ENCODE assay signal across 9 mouse cellular contexts in genomic region chr6:55677326-55677725, GRCm38 (mm10). TPM values are rescaled to one million over a fixed set of nuclear protein-coding genes. Genes with fewer than 3 reads are reported as not detected.
DNase-seq lines count a peak whose midpoint lies in the region; ATAC-seq lines count a peak whose summit lies in the region.
"Had no signal": no experiment of that assay in that cellular context is flagged by ENCODE, and none has a peak within 500 bp of the region (broad histone marks: within the 10 kb centered on the region; RNA-seq: fewer than 3 reads in every experiment).

No protein-coding gene starts in this region.

- 0 out of 2 replicates have a peak, but pooled peaks cover 4% of the 10 kb centered on the region for H3K4me1 ChIP-seq in lung, embryonic 15.5 days
- no peaks in the 10 kb centered on the region for H3K4me1 ChIP-seq in intestine, embryonic 14.5 days (replicated peaks; ENCODE audit: control insufficient read depth, insufficient read depth, low read length)
- H3K4me1 ChIP-seq in neural tube, embryonic 15.5 days = peaks cover 18% of the 10 kb centered on the region

- ATAC-seq in lung, embryonic 15.5 days (ENCODE audit: borderline replicate concordance, extremely low read depth, low FRiP score, low TSS enrichment) = no peak
- ATAC-seq in intestine, embryonic 14.5 days (replicated peaks; ENCODE audit: low FRiP score, low TSS enrichment, low read depth) = no peak
- ATAC-seq in neural tube, embryonic 15.5 days (ENCODE audit: low FRiP score) = no peak

- peak; percentile 43 to 54 for DNase-seq in cerebellum, postnatal 10 days
- no peak for DNase-seq in cerebellum, postnatal 4 days (ENCODE audit: low spot score in 2 of 2)
- no peak for DNase-seq in lung, postnatal 25 days (ENCODE audit: low spot score)
- no peak for DNase-seq in intestine, embryonic 14.5 days (ENCODE audit: low spot score)
- DNase-seq in ovary, postnatal 10 days (ENCODE audit: low spot score) = no peak
- DNase-seq in kidney, postnatal 36 days = no peak
- DNase-seq: lung, postnatal 14 days had no signal

- no peaks in the 10 kb centered on the region for H3K9me3 ChIP-seq in lung, embryonic 15.5 days
- no peaks in the 10 kb centered on the region for H3K9me3 ChIP-seq in intestine, embryonic 14.5 days (ENCODE audit: control insufficient read depth, low read length)
- H3K9me3 ChIP-seq in neural tube, embryonic 15.5 days (replicated peaks) = no peaks in the 10 kb centered on the region

- H3K27ac ChIP-seq in lung, embryonic 15.5 days = no peak overlapping the region
- H3K27ac ChIP-seq in intestine, embryonic 14.5 days (ENCODE audit: low read depth) = no peak overlapping the region
- H3K27ac ChIP-seq in neural tube, embryonic 15.5 days (replicated peaks) = no peak overlapping the region

- H3K36me3 ChIP-seq in lung, embryonic 15.5 days = no peaks in the 10 kb centered on the region
- no peaks in the 10 kb centered on the region for H3K36me3 ChIP-seq in intestine, embryonic 14.5 days (ENCODE audit: control insufficient read depth, insufficient read depth, low read length)
- no peaks in the 10 kb centered on the region for H3K36me3 ChIP-seq in neural tube, embryonic 15.5 days

- no peak overlapping the region for H3K4me3 ChIP-seq in lung, embryonic 15.5 days
- no peak overlapping the region; the same call in 1 of the 2 replicates for H3K4me3 ChIP-seq in intestine, embryonic 14.5 days (ENCODE audit: low read depth, low read length)
- peak overlapping the region; percentile 35 for H3K4me3 ChIP-seq in neural tube, embryonic 15.5 days (replicated peaks)

- H3K4me2 ChIP-seq in lung, embryonic 15.5 days = peak overlapping the region; percentile 36; the same call in 1 of the 2 replicates
- H3K4me2 ChIP-seq in intestine, embryonic 14.5 days (ENCODE audit: low read length) = peak overlapping the region; percentile 49
- peak overlapping the region; percentile 75 for H3K4me2 ChIP-seq in neural tube, embryonic 15.5 days

- H3K9ac ChIP-seq in lung, embryonic 15.5 days = no peak overlapping the region
- H3K9ac ChIP-seq in intestine, embryonic 14.5 days (ENCODE audit: low read length) = no peak overlapping the region
- H3K9ac ChIP-seq in neural tube, embryonic 15.5 days (replicated peaks) = peak overlapping the region; percentile 15; the same call in 1 of the 2 replicates

- peaks cover 28% of the 10 kb centered on the region for H3K27me3 ChIP-seq in lung, embryonic 15.5 days
- H3K27me3 ChIP-seq in intestine, embryonic 14.5 days (replicated peaks; ENCODE audit: control insufficient read depth, insufficient read depth, low read length) = peaks cover 14% of the 10 kb centered on the region
- peaks cover 3% of the 10 kb centered on the region; the same call in 1 of the 2 replicates for H3K27me3 ChIP-seq in neural tube, embryonic 15.5 days (replicated peaks)

- 19% methylated on average over 8 of the region's 8 CpGs for WGBS in lung, embryonic 15.5 days
- WGBS in intestine, embryonic 14.5 days = 20% methylated on average over 8 of the region's 8 CpGs
- 12% methylated on average over 8 of the region's 8 CpGs for WGBS in neural tube, embryonic 15.5 days

RNA-seq across cellular contexts. Expression of gene Neurod6, which starts 3.7 kb away (rescaled TPM):
- polyA plus RNA-seq in lung, embryonic 15.5 days (2015; fragmentation: Nextera tagmentation; extraction: Ambion mirVana) = 0.09 and 0.29 TPM in 2 replicates
- polyA plus RNA-seq in intestine, embryonic 14.5 days (2014; fragmentation: Nextera tagmentation; extraction: Ambion mirVana) = not detected in 2 replicates
- polyA plus RNA-seq in neural tube, embryonic 15.5 days (2015; fragmentation: Nextera tagmentation; extraction: Ambion mirVana) = 42.0 and 54.7 TPM in 2 replicates

Comparison
In these comparisons a context has a peak if more than half of its experiments do, and no peak if none do; other contexts are left out.
1. DNase-seq: peak in cerebellum, postnatal 10 days (2 of 2); none in cerebellum, postnatal 4 days (0 of 2), lung, postnatal 25 days (single experiment), intestine, embryonic 14.5 days (single experiment), ovary, postnatal 10 days (single experiment) and kidney, postnatal 36 days (0 of 2).
2. RNA of gene Neurod6, which starts 3.7 kb away (polyA plus RNA-seq): 42.0 to 54.7 TPM in neural tube, embryonic 15.5 days; 0.09 to 0.29 TPM in lung, embryonic 15.5 days and not detected in intestine, embryonic 14.5 days; every median in the first group is over 10 times any median in the second.
3. Peak in every context shown above with its lines, with median percentiles within 50 percentile points of each other: H3K4me2 ChIP-seq.